Mouse (Mus musculus) ES-Bruce4 (cell line): ENCODE measurements at regions not wholly inside any gene's neighbourhood (a gene's known extent, or its start where the extent isn't known, plus 50 kb on each side); places are given as distances from the start of the nearest gene placed in this dataset.

ENCODE experiments used
- H3K27ac ChIP-seq: 2 replicates; pipeline ENCODE4 v1.5.1; 2012; ENCODE audit warnings: low read length, inconsistent platforms; ENCODE audit not compliant: insufficient read depth
- H3K27me3 ChIP-seq: 2 replicates; pipeline ENCODE4 v1.6.1; 2012; ENCODE audit warnings: mild to moderate bottlenecking, low read length, inconsistent platforms; ENCODE audit not compliant: control insufficient read depth, poor library complexity, insufficient read depth, severe bottlenecking
- H3K36me3 ChIP-seq: 2 replicates; pipeline ENCODE4 v1.6.1; 2012; ENCODE audit warnings: inconsistent platforms, mild to moderate bottlenecking, low read length, moderate library complexity; ENCODE audit not compliant: control insufficient read depth, poor library complexity, insufficient read depth, severe bottlenecking
- H3K4me1 ChIP-seq: one replicate; pipeline ENCODE4 v1.8.1; 2011; ENCODE audit warnings: low read length; ENCODE audit not compliant: control insufficient read depth, insufficient read depth
- H3K4me3 ChIP-seq: 2 replicates; pipeline ENCODE4 v1.5.1; 2011; ENCODE audit warnings: low read depth, mild to moderate bottlenecking, low read length
- H3K9ac ChIP-seq: 2 replicates; pipeline ENCODE4 v1.6.1; 2012; ENCODE audit warnings: low read depth, mild to moderate bottlenecking, inconsistent platforms; ENCODE audit not compliant: poor library complexity, severe bottlenecking
- H3K9me3 ChIP-seq: replicated peaks from 2 replicates; pipeline ENCODE4 v1.6.1; 2012; ENCODE audit warnings: mild to moderate bottlenecking, low read length, inconsistent platforms; ENCODE audit not compliant: control insufficient read depth, poor library complexity, insufficient read depth, severe bottlenecking
- CTCF ChIP-seq: IDR thresholded peaks from one replicate; pipeline ENCODE4 v1.8.1; 2011; ENCODE audit warnings: low read depth, low read length
- EP300 ChIP-seq: IDR thresholded peaks from 2 replicates; pipeline ENCODE4 v1.6.1; 2011; ENCODE audit warnings: low read depth, low read length; ENCODE audit not compliant: insufficient read depth
- POLR2A ChIP-seq: IDR thresholded peaks from one replicate; pipeline ENCODE4 v1.8.1; 2011; ENCODE audit warnings: low read length; ENCODE audit not compliant: insufficient read depth

GRCm38 (mm10) chr1:177322745-177323299, 64.8 kb upstream of the Akt3 start:
- Histone ChIP-seq H3K9me3 (no peaks in the 10 kb centered on the region), H3K36me3 (no peaks in the 10 kb centered on the region), H3K9ac (peak overlapping the region; percentile 9; the same call in 1 of the 2 replicates), H3K4me3 (peak overlapping the region; percentile 62), H3K27ac (no peak overlapping the region), H3K4me1 (no peaks in the 10 kb centered on the region), H3K27me3 (no peaks in the 10 kb centered on the region; the same call in 1 of the 2 replicates)
- TF ChIP-seq POLR2A (no peak), CTCF (no peak)

GRCm38 (mm10) chr1:177322307-177322685, 64.3 kb upstream of the Akt3 start:
- Histone ChIP-seq H3K9ac (no peak overlapping the region), H3K9me3 (no peaks in the 10 kb centered on the region), H3K4me3 (peak overlapping the region; percentile 62), H3K27me3 (no peaks in the 10 kb centered on the region; the same call in 1 of the 2 replicates), H3K4me1 (no peaks in the 10 kb centered on the region), H3K27ac (no peak overlapping the region), H3K36me3 (no peaks in the 10 kb centered on the region)
- no peak for TF ChIP-seq EP300

GRCm38 (mm10) chr1:177321655-177322306, 63.8 kb upstream of the Akt3 start:
- H3K4me3 ChIP-seq, result no peak overlapping the region
- no peak overlapping the region for H3K9ac ChIP-seq
- no peaks in the 10 kb centered on the region for H3K9me3 ChIP-seq
- H3K36me3 ChIP-seq, result no peaks in the 10 kb centered on the region
- no peak for TF ChIP-seq POLR2A
- TF ChIP-seq EP300, result no peak
- no peak for TF ChIP-seq CTCF
- H3K4me1 ChIP-seq, result no peaks in the 10 kb centered on the region
- no peaks in the 10 kb centered on the region for H3K27me3 ChIP-seq
- no peak overlapping the region for H3K27ac ChIP-seq

GRCm38 (mm10) chr1:177308213-177308872, 50.3 kb upstream of the Akt3 start:
- Histone ChIP-seq H3K9me3 (no peaks in the 10 kb centered on the region), H3K4me1 (no peaks in the 10 kb centered on the region), H3K36me3 (no peaks in the 10 kb centered on the region), H3K27ac (no peak overlapping the region), H3K4me3 (no peak overlapping the region), H3K9ac (no peak overlapping the region), H3K27me3 (no peaks in the 10 kb centered on the region; the same call in 1 of the 2 replicates)
- TF ChIP-seq CTCF (no peak), POLR2A (no peak), EP300 (no peak)
